Mouse (Mus musculus) lung, embryonic 15.5 days (tissue): ENCODE measurements around the gene Car8. TPM values are rescaled to one million over a fixed set of nuclear protein-coding genes. Genes with fewer than 3 reads are reported as not detected.

Experiments used
- ATAC-seq: fragments of 200-750 bp; cut with Nextera tagmentation; 2 replicates; pipeline ENCODE4 v1.8.0; 2017; ENCODE audit warnings: moderate number of reproducible peaks, borderline replicate concordance; ENCODE audit not compliant: low FRiP score, low TSS enrichment; ENCODE audit errors: extremely low read depth
- H3K27ac ChIP-seq: fragments of 300-500 bp; sonication (generic); 2 replicates; pipeline ENCODE4 v1.5.1; 2015; ENCODE audit warnings: moderate library complexity, mild to moderate bottlenecking, inconsistent platforms
- H3K27me3 ChIP-seq: fragments of 300-500 bp; sonication (generic); 2 replicates; pipeline ENCODE4 v1.6.1; 2015; ENCODE audit warnings: inconsistent platforms
- H3K36me3 ChIP-seq: fragments of 300-500 bp; sonication (generic); 2 replicates; pipeline ENCODE4 v1.6.1; 2015; ENCODE audit warnings: inconsistent platforms
- H3K4me1 ChIP-seq: fragments of 300-500 bp; sonication (generic); 2 replicates; pipeline ENCODE4 v1.6.1; 2015; ENCODE audit warnings: inconsistent platforms
- H3K4me2 ChIP-seq: fragments of 300-500 bp; sonication (generic); 2 replicates; pipeline ENCODE4 v1.6.1; 2015; ENCODE audit warnings: inconsistent platforms, mild to moderate bottlenecking, moderate library complexity
- H3K4me3 ChIP-seq: fragments of 300-500 bp; sonication (generic); 2 replicates; pipeline ENCODE4 v1.5.1; 2015; ENCODE audit warnings: mild to moderate bottlenecking, inconsistent platforms
- H3K9ac ChIP-seq: fragments of 300-500 bp; sonication (generic); 2 replicates; pipeline ENCODE4 v1.6.1; 2015; ENCODE audit warnings: inconsistent platforms
- H3K9me3 ChIP-seq: fragments of 300-500 bp; sonication (generic); 2 replicates; pipeline ENCODE4 v1.6.1; 2016; ENCODE audit warnings: inconsistent platforms
- WGBS: fragments of 180-500 bp; shearing (Covaris S2); methylation state at CpG from one replicate; pipeline ENCODE4 v1.1.7; 2015; 5-methylcytosine and 5-hydroxymethylcytosine counted together
- polyA plus RNA-seq: library from polyadenylated mRNA; unstranded; fragments of >200 nt; fragmentation: Nextera tagmentation; extraction: Ambion mirVana; gene quantifications from 2 replicates; pipeline ENCODE4 v1.2.1, GENCODE M21; 2015

Car8 gene
- polyA plus RNA-seq, result 9.9 and 10.7 TPM in 2 replicates

DNA sequence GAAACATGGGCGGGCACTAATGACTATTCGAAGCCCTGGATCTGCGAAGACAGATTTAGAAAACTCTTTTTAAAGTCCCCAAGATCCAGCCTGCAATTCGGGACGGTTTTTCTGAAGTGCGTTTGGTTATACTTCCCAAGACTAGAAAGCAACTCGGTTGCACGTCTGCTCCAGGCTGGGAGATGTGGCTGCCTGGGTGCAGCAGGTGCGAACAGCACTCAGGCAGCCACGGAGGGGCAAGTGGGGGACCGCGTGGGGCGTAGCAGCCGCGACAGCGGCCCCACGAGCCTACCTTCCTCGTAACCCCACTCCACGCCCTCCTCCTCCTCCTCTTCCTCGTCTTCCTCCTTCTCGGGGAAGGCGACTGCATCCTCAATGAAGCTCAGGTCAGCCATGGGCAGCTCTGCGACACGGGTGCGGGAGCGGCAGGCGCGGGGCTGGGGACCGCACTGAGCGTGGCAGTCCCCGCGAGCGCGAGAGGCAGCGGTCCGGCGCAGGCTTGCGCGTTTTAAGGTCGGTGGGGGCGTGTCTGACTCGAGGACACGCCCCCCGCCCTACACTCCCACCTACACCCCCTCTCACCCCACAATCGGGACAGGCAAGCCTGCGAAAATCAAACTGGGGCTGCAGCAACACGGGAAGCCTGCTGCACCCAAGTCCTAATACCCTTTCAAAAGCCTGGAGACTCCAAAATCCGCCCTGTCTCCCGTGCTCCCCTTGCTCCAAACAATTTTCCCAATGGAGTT lies at the start of gene Car8:
TSS of gene Car8 (minus strand) at position 482 of the 746 bp plus-strand sequence.
- no peaks in the 10 kb centered on the region for H3K36me3 ChIP-seq
- peak within 1 kb of the TSS; percentile 95 for H3K4me2 ChIP-seq
- H3K9me3 ChIP-seq, result no peaks in the 10 kb centered on the region
- no peak within 1 kb of the TSS for H3K27ac ChIP-seq
- H3K9ac ChIP-seq, result peak within 1 kb of the TSS; percentile 51
- peak within 1 kb of the TSS; percentile 58 for H3K4me3 ChIP-seq
- under 1% methylated on average over 46 of the region's 49 CpGs for WGBS
- H3K4me1 ChIP-seq, result no peaks in the 10 kb centered on the region
- ATAC-seq, result peak; percentile 88; the same call in 1 of the 2 replicates
- H3K27me3 ChIP-seq, result no peaks in the 10 kb centered on the region

DNA sequence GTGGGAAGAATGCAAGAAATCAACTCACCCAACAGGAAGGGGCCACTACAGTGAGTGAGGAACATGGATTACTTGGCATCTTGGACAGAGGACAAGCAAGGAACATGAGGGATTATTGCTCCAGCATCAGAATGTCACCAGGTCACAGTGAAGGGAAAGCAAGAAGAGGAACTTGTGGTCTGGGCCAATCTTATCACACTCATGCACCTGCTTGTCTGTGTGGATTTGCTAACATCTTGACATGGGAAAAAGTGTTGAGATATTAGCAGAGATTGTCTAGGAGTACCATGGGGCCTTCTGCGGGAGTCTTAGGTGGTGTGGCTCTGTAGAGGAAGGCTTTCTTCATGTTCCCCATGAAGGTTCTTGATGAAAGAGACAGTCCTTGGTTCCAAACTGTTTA lies 46.1 kb upstream of the Car8 start:
- H3K36me3 ChIP-seq, result no peaks in the 10 kb centered on the region
- no peaks in the 10 kb centered on the region for H3K4me1 ChIP-seq
- H3K9me3 ChIP-seq, result no peaks in the 10 kb centered on the region
- 83% methylated on average over 1 of the region's 1 CpGs for WGBS
- H3K27ac ChIP-seq, result no peak overlapping the region
- no peak overlapping the region for H3K4me2 ChIP-seq
- no peaks in the 10 kb centered on the region for H3K27me3 ChIP-seq
- H3K4me3 ChIP-seq, result no peak overlapping the region
- H3K9ac ChIP-seq, result no peak overlapping the region
- ATAC-seq, result no peak

DNA sequence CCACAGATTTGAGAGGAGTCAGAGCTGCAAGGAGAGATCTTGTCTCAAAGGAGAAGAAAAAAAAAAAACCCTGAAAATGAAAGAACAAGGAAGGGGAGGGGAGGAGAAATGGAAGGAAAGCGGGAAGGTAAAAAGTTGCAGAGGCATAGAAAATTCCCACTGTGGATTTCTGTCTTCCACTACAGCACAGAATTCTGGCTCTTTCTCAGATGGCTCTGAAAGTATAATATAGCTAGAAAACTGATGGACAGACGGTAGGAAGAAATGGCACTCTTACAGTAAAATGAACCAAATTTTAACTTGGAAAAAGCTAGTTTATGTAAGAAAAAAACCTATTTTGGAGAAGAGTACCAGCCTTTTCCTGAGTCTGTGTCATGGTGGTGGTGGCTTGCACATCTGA lies 39.3 kb upstream of the Car8 start:
- no peak overlapping the region for H3K27ac ChIP-seq
- no peaks in the 10 kb centered on the region for H3K27me3 ChIP-seq
- WGBS, result 81% methylated on average over 2 of the region's 2 CpGs
- no peaks in the 10 kb centered on the region for H3K4me1 ChIP-seq
- no peak for ATAC-seq
- H3K9me3 ChIP-seq, result no peaks in the 10 kb centered on the region
- no peak overlapping the region for H3K9ac ChIP-seq
- no peak overlapping the region for H3K4me3 ChIP-seq
- H3K36me3 ChIP-seq, result no peaks in the 10 kb centered on the region
- no peak overlapping the region for H3K4me2 ChIP-seq

DNA sequence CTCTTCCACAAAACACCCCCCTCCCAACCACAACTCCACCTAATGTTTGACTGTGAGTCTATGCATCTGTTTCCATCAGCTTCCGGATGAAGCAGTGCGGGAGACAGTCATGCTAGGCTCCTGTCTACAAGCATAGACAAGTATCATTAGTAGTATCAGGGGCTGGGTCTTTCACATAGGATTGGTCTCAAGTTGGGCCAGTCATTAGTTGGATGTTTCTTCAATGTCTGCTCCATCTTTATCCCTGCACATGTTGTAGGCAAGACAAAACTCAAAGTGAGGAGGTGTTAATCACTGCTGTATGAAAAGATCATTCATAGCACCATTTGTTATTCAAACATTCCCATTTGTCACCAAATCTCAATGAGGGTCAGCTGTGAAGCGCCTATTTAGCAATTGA lies 11.0 kb upstream of the Car8 start:
- no peaks in the 10 kb centered on the region for H3K27me3 ChIP-seq
- no peak for ATAC-seq
- no peaks in the 10 kb centered on the region for H3K9me3 ChIP-seq
- no peak overlapping the region for H3K4me2 ChIP-seq
- H3K36me3 ChIP-seq, result no peaks in the 10 kb centered on the region
- H3K4me1 ChIP-seq, result no peaks in the 10 kb centered on the region
- no peak overlapping the region for H3K4me3 ChIP-seq
- H3K9ac ChIP-seq, result no peak overlapping the region
- WGBS, result 86% methylated on average over 3 of the region's 3 CpGs
- H3K27ac ChIP-seq, result no peak overlapping the region

DNA sequence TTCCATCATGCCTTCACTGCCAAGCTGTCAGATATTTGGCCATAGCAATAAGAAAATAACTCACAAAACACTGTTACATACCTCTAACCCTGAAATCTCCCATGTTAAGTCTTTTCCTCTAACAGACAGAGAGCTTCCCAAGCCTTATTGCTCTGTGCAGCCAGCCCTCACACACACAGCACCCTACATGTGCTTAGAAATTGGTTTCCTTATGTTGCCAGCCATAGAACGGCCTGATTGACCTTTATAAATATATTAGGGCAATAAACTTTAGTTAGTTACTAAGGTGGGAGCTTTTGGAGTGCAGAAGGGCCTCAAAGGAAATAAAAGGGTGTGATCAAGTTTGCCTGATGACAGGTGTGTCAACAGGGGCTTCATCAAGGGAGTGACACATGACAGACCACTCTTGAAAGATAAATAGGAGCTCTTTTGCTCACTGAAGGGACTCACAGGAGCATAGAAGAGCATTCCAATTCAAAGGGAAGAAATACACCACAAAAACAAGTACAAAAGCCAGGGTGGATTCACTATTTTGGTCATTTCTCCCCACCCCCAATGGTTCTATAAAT lies 6.7 kb upstream of the Car8 start:
- H3K9me3 ChIP-seq, result no peaks in the 10 kb centered on the region
- no peak overlapping the region for H3K4me3 ChIP-seq
- no peak overlapping the region for H3K27ac ChIP-seq
- no peak for ATAC-seq
- H3K36me3 ChIP-seq, result no peaks in the 10 kb centered on the region
- no peaks in the 10 kb centered on the region for H3K27me3 ChIP-seq
- WGBS, result 46% methylated on average over 1 of the region's 1 CpGs
- no peak overlapping the region for H3K9ac ChIP-seq
- no peaks in the 10 kb centered on the region for H3K4me1 ChIP-seq
- H3K4me2 ChIP-seq, result no peak overlapping the region

DNA sequence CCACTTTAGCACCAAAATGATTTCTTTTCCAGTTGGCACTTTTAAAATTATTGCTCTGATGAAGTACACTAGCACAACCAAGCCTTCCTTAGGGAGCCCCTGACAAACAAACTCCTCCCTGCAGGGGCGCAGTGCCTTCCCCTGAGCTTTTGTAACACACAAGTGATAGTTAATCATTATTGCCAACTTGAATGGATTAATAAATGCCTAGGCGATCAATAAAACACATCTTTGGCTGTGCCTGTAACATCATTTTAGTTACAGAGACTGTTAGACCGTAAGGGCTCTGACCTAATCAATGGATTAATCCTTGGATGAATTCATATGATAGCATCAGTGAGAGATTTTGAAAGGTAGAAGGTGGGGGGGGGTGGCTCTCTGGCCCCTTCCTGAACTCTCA lies 6.2 kb upstream of the Car8 start:
- 81% methylated on average over 3 of the region's 3 CpGs for WGBS
- Histone ChIP-seq H3K27ac (no peak overlapping the region), H3K36me3 (no peaks in the 10 kb centered on the region), H3K4me3 (no peak overlapping the region), H3K4me1 (no peaks in the 10 kb centered on the region), H3K9ac (no peak overlapping the region), H3K27me3 (no peaks in the 10 kb centered on the region), H3K9me3 (no peaks in the 10 kb centered on the region), H3K4me2 (no peak overlapping the region)
- ATAC-seq, result no peak

DNA sequence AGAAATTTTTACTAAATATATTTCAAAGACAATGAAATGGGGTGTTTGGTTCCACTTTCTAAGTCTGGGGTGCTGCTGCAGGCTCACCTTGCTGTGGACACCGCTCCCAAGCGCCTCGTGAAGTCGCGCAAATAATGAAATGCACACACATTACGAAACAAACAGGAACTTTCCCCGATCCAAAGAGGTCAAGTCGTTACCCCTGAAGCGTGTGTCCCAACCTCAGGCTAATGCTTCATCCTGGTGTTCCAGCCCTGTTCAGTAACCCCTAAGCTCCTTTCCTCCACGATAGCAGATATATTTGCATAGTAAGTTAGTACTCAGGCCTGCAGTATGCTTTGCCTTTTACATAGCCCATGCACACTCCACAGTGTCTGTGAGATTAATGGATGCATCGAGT lies 858 bp upstream of the Car8 start:
- Histone ChIP-seq H3K4me3 (peak overlapping the region; percentile 58; the same call in 1 of the 2 replicates), H3K4me1 (no peaks in the 10 kb centered on the region), H3K27me3 (no peaks in the 10 kb centered on the region), H3K36me3 (no peaks in the 10 kb centered on the region), H3K27ac (no peak overlapping the region), H3K4me2 (peak overlapping the region; percentile 95; the same call in 1 of the 2 replicates), H3K9me3 (no peaks in the 10 kb centered on the region), H3K9ac (no peak overlapping the region)
- WGBS, result 34% methylated on average over 11 of the region's 11 CpGs
- no peak for ATAC-seq

DNA sequence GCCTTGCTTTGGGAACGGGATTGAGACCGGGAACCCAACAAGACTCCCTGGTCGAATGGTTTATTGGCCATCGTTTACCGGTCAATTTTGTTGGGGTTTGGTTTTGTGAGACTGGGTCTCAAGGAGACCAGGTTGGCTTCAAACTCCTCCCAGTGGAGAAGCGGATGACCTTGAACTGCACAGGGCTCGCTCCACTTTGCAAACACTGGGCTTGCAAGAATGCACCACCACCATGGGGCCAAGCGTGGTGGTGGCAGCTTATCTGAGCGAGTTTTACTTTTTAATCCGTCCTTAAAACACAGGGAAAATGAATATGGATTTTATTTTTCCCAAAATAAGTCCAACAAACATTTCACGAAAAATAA lies 447 bp upstream of the Car8 start:
- no peak overlapping the region for H3K27ac ChIP-seq
- ATAC-seq, result peak; percentile 64; the same call in 1 of the 2 replicates
- no peaks in the 10 kb centered on the region for H3K4me1 ChIP-seq

DNA sequence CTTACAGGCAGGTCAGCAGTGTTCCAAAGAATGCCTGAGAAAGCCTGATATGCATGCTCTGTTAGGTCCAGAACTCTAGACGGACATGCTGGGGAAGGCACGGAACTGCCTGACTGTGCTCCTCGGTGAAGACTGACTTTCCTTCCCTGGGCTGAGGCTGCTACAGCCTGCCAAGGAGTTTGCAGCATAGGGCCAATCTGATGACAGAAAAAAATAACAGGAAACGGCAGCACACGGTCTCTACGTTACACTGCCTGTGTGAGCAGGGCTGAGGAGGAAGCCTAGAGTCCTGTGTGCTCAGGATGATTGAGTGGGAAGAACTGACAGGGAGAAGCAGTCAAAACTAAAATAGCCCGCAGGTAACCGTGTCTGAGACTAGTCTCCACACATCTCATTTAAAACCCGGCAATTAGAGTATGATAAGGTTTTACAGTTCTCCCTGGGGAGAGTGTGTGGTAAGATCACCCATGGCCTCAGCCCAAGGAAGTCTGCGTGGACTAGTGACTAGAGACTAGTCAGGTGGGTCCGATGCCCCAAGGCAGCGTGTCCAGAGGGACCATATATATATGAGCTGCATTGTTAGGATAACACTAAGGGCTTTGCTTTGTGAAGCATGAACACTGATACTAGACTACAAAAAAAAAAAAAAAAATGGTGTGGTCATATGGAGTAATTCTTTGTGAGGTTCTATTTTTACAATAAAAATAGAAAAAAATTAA lies 6.3 kb downstream of the Car8 start:
- H3K9me3 ChIP-seq, result no peaks in the 10 kb centered on the region
- no peak overlapping the region for H3K4me3 ChIP-seq
- H3K27ac ChIP-seq, result no peak overlapping the region
- H3K4me2 ChIP-seq, result no peak overlapping the region
- 49% methylated on average over 12 of the region's 12 CpGs for WGBS
- no peak overlapping the region for H3K9ac ChIP-seq
- H3K4me1 ChIP-seq, result no peaks in the 10 kb centered on the region
- no peaks in the 10 kb centered on the region for H3K36me3 ChIP-seq
- H3K27me3 ChIP-seq, result no peaks in the 10 kb centered on the region
- ATAC-seq, result peak; percentile 46; the same call in 1 of the 2 replicates

More for the DNA sequence above, 447 bp upstream of the Car8 start:
- Histone ChIP-seq H3K9me3 (no peaks in the 10 kb centered on the region), H3K27me3 (no peaks in the 10 kb centered on the region), H3K9ac (peak overlapping the region; percentile 51), H3K4me3 (peak overlapping the region; percentile 58), H3K36me3 (no peaks in the 10 kb centered on the region), H3K4me2 (peak overlapping the region; percentile 95)
- 16% methylated on average over 11 of the region's 11 CpGs for WGBS

DNA sequence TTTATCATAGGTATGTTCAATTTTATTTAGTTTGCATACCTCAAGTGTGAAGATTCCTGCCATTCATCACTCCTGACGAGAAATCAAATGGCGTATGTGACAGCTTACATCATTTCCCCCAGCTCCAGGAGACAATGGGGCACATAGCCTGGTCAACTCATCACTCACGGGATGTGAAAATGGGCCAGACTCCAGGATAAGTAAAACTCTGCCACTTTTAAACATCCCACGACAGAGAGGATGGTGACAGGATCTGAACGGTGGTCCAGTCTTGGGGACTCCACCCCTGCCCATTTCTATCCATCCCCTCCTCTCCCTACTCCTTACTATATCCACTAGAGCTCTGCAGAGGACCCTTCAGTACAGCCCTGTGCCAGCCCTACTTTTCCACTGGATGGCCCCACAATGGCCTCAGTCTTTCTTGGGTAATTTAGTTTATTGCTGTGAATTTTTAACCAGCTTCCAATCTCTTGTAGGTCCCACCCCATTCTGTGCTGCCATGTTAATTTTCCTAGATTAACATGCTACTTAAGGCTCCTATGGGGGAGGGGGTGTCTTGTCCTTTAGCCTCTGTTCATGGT lies 7.5 kb downstream of the Car8 start:
- Histone ChIP-seq H3K27me3 (no peaks in the 10 kb centered on the region), H3K36me3 (no peaks in the 10 kb centered on the region), H3K9ac (no peak overlapping the region), H3K9me3 (no peaks in the 10 kb centered on the region), H3K4me2 (no peak overlapping the region), H3K4me3 (no peak overlapping the region), H3K27ac (no peak overlapping the region), H3K4me1 (no peaks in the 10 kb centered on the region)
- 66% methylated on average over 5 of the region's 5 CpGs for WGBS
- no peak for ATAC-seq

DNA sequence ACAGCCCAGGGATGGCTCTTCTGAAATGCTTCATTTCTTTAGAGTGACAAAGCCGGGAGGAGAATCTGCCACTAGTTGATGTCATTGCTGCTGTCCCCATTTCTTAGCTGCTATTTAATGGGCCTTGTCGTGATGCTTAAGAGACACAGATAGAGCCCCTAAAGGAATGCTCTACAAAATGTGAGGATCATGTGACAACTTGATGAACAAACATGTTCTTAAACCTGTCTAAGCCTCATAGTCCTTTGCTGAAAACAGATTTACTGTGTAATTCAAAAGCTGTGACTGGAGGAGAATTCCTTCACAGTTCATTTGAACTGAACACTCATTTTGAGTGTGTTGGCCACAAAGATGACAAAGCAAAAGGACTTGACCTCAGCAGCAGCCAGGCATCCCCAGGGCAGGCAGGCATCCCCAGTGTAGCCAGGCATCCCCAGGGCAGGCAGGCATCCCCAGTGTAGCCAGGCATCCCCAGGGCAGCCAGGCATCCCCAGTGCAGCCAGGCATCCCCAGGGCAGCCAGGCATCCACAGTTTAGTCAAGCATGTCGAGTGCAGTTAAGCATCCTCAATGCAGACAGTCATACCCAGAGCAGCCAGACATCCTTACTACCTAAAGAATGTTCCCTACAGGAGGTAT lies 9.1 kb downstream of the Car8 start:
- Histone ChIP-seq H3K27ac (no peak overlapping the region), H3K9me3 (no peaks in the 10 kb centered on the region), H3K36me3 (no peaks in the 10 kb centered on the region), H3K9ac (no peak overlapping the region), H3K27me3 (no peaks in the 10 kb centered on the region), H3K4me2 (no peak overlapping the region), H3K4me1 (no peaks in the 10 kb centered on the region), H3K4me3 (no peak overlapping the region)
- ATAC-seq, result no peak
- 67% methylated on average over 3 of the region's 3 CpGs for WGBS
